Mouse (Mus musculus): ENCODE results near the gene Hint1.
"Not testable (repeated sequence)": the region's sequence is repeated elsewhere in the genome, so short reads cannot be mapped to it uniquely, and the experiment has no call there.

The Hint1 gene

GRCm38 (mm10) chr11:54896646-54897045, 30.5 kb downstream of the Hint1 start:
- not testable (repeated sequence) for DNase-seq (ENCODE audit: low read depth, low spot score)

DNA sequence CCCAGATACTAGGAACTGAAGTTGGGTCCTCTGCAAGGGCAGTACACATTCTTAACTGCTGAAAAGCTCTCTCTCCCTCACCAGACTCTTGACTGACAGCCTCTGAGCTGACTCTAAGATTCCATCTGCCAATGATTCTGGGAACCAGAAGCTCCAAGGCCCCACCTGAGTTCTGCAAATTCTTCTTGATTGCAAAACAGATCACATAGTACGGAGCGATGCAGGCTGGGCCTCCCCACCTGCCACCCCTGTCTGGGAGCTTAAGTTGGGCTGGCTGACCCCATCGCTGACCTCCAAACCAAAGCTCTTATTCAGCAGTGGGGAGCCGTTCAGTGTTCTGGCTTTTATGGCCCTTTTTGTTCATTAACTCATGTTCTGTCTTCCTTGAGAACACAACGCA, 31.3 kb downstream of the Hint1 start:
- DNase-seq (ENCODE audit: low read depth, low spot score): no peak

- no peak for DNase-seq (ENCODE audit: low read depth, low spot score)
These were observed 33.5 kb downstream of the Hint1 start for GRCm38 (mm10) chr11:54899657-54900056.

DNA sequence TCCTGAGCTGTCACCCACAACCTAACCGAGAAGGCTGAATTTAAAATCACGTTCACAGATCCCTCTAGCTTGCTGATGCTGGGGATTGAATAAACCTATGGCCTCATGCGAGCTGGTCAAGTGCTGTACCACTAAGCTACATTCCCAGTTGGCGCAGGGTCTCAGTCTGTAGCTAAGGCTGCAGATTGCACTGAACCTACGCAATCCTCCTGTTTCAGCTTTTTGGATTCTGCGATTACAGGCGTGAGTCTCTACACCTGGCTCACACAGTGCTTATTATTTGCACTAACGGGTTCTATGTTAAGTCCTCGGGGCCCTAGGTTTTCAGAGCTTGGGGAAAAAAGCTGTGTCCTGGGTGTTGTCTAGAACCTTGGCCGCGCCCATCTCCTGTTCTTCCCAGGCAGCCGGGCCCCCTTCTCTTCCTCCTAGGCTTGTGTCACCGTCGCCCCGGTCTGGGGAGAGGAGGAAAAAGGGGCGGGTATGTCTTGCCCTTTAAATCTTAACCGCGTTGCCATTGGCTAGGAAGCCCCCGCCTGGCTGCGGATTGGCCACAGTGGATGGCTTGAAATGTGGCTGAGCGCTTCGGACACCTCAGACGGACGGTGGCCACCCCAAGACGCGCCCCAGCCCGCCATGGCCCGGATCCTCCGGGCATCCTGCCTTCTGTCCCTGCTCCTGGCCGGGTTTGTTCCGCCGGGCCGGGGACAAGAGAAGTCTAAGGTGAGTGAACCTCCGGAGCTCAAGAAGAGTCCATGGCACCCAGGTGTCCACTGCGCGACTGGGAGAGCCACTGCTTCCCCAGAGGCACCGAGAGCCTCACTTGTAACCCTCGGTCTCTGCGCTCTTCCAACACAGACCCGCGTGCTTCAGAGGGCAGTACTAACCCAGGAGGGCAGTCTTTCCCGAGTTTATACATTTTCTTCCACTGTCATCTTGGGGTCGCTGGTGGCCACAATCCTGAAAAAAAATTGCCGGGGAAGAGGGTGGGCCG, 36.4 kb downstream of the Hint1 start, which contains the start of gene Gpx3:
Gpx3 (plus strand) TSS at position 121 of the 991 bp plus-strand sequence.
- no peak for DNase-seq (ENCODE audit: low read depth, low spot score)

DNA sequence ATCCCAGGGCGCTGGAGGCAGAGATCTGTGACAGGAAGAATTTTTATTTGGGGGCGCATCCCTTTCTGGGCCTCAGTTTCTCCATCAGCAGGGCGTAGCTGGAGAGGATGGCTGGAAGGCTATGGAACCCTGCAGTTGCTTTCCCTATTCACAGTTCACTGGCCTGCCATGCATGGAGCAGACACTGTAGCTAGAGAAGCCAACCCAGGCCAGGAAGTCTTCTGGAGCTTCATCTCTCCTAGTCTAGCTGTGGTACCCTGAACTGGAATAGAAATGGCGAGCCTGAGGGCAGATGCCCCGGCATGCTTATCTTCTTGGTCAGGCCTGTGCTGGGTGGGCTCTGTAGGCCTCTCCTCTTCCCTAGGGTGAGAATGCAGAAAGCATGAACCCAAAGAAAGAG, 37.2 kb downstream of the Hint1 start:
- DNase-seq (ENCODE audit: low read depth, low spot score): no peak

DNA sequence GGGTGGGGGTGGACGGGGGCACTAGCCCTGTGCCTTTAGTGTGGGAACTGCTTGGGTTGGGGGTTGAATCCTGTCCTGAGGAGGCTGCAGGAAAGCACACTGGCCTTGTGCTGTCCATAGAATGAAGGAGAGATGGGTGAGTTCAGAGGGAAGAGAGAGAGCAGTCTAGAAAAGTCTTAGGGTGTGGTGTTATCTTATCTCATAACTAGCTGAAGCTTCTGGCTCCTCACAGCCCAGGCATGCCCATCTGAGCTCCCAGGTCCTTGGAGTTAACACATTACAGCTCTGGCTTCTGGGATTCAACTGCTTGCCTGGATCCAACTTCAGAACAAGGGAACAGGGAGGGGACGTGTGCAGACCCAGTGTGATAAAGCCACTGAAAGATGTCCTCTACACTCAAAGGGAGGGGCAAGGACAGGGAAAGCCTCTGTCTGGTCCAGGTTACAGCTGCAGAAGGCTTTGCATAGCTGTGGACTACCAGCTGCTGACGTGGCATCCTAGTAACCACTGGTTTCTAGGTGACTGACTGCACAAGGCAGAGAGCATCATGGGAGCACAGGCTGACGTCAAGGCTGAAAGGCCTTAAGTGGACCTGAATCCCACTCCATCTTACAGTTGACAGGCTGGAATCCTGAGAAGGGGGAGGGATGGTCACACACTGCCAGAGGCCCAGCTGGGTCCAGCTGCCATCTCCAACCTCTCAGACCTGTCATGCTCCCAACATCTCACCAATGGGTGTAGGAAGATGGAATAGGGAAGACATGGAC, 37.9 kb downstream of the Hint1 start:
- peak; percentile 19 for DNase-seq (ENCODE audit: low read depth, low spot score)

GRCm38 (mm10) chr11:54905086-54905485, 38.9 kb downstream of the Hint1 start:
- DNase-seq (ENCODE audit: low read depth, low spot score): no peak

DNA sequence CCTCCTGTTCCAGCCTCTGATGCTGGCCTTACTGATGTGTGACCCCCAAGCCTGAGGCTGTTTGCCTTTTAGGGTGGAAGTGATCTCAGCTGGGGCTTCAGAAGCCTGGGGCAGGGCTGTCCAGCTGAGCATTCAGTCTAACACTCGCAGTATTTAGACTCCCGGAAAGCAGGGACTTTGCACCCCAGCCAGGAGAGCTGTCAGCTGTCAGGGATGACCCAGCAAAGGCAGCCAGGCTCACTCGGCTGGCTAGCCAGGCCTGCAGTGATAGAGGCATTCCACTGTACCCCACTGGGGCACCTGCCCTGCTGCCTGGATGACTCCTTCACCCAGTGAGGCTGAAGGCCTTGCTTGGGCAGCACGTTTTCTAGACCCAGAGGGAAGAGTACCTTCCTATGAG, 39.7 kb downstream of the Hint1 start:
- no peak for DNase-seq (ENCODE audit: low read depth, low spot score)

DNA sequence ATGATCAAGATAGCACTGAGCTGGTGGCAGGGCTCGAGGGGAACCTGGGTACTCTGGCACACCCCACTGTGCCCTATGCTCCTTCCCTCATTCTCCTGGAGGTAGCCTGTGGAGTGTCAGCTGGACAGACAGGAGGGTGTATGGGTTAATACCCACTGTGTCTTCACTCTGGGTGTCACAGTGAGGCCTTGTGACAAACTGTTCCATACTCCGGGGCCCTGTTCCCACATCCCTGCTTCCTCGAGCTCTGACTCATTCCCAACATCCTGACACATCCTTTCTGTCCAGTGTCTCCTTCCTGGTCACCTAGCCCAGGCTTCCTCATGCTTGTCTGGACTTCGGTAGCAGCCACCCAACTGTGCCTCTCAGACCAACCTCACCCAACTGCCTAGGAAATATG, 40.3 kb downstream of the Hint1 start:
- DNase-seq (ENCODE audit: low read depth, low spot score): no peak

DNA sequence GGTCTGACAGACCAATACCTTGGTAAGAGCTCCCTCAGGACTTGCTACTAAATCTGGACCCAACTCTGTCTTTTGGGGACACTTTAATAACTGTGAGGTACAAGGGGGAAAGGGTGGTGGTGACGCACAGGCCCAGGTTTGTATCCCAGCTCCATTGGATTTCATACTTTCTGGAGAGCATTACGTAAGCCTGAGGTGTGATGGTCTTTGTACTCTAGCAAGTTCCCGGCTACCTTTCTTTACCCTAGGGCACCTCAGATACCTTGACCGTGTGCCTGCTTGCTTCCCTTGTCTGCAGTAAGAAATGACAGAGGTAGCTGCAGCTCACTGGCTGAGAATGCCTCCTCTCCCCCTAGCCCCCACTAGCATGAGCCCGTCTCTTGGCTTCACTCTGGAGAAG, 41.1 kb downstream of the Hint1 start:
- no peak for DNase-seq (ENCODE audit: low read depth, low spot score)

- no peak for DNase-seq (ENCODE audit: low read depth, low spot score)
These were observed 43.1 kb downstream of the Hint1 start for GRCm38 (mm10) chr11:54909273-54909672.

GRCm38 (mm10) chr11:54910081-54910665, 44.0 kb downstream of the Hint1 start:
- DNase-seq (ENCODE audit: low read depth, low spot score): no peak

GRCm38 (mm10) chr11:54911201-54911600, 45.0 kb downstream of the Hint1 start:
- DNase-seq (ENCODE audit: low read depth, low spot score): no peak

DNA sequence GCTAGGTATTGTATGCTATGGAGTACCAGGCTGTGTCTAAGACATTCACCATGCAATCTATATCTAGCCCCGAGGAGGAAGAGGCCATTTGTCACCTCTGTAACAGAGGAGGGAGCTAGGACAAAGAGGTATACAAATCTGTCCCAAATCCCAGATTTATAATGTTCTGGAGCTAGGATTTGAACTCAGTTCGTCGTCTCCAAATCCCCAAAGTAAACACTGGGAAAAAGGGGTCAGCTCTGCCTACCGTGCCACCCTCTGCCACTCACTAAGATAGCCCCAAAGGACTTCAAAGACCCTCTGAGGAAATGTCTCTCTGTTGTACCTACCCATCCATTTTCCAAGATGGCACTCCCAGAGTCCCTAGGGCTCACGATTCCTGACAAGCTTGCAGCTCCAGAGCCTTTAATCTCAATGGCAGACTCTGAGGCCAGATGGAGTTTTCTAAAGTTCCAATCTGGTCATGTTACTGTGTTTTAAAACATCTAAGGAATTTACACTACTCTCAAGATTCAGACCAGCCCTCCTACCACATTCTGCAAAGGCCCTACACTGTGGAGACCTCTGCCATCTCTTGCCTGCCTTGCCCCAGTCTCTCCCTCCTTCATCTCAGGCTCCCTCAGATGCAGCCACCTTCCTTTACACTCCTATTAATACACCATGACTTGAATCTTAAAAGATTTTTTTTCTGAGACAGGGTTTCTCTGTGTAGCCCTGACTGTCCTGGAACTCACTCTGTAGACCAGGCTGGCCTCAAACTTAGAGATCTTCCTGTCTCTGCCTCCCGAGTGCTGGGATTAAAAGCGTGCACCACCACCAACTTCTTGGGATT, 45.7 kb downstream of the Hint1 start:
- no peak for DNase-seq (ENCODE audit: low read depth, low spot score)

GRCm38 (mm10) chr11:54912503-54913316, 46.5 kb downstream of the Hint1 start:
- DNase-seq (ENCODE audit: low read depth, low spot score): no peak

DNA sequence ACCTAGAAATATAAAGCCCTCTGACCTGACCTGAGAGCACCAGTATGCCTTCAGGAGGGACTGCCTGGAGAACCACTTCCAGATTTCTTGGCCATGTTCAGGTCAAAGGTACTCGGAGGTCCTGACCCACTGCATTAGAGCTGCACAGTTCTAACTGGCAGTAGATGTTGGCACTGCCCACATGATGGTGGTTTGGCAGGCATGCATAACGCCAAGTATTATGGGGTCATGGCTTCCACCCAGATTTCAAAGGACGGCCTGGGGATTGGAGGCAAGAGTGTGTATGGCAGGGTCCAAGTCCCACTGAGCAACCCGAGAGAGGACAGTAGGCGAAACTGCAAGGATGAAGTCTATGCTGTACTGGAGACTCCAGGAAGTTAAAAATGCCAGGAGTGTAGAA, 47.7 kb downstream of the Hint1 start:
- no peak for DNase-seq (ENCODE audit: low read depth, low spot score)

DNA sequence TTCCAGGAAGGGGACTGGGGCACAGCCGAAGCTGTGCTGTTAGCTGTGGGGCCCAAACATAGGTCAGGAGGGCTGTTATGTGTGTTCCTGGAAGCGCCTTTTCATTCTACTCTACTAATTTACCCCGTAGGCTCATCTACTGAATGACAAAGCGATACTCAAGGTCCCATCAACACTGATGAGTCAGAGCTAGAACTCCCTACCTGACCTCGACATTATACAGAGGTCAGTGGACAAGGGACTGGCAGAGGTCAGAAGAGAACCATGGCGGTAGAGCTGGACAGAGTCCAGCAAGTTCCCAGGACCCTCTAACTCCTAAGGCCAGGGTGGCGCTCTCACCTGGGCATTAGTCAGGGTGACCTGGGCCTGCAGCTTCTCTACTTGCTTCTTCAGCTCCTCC, 51.3 kb downstream of the Hint1 start:
- DNase-seq (ENCODE audit: low read depth, low spot score): no peak

GRCm38 (mm10) chr11:54918273-54918672, 52.1 kb downstream of the Hint1 start:
- peak; percentile 31 for DNase-seq (ENCODE audit: low read depth, low spot score)

Measured in CD4-positive helper T cell, adult 2 months (primary cell).